Mouse (Mus musculus) liver, embryonic 13.5 days (tissue): ENCODE measurements around the gene Npm1. TPM values are rescaled to one million over a fixed set of nuclear protein-coding genes. Genes with fewer than 3 reads are reported as not detected.
A peak's percentile ranks its signal among the peaks of the same experiment; 100 is the strongest.

Experiments
- ATAC-seq: fragments of 200-750 bp; cut with Nextera tagmentation; 2 replicates; pipeline ENCODE4 v1.8.0; 2017; ENCODE audit warnings: low read depth, mild to moderate bottlenecking, moderate number of reproducible peaks, moderate library complexity
- DNase-seq: peaks from one replicate; pipeline ENCODE4 v3.0.0; 2022
- H3K27ac ChIP-seq: fragments of 300-500 bp; sonication (generic); 2 replicates; pipeline ENCODE4 v1.5.1; 2015; ENCODE audit warnings: moderate library complexity, mild to moderate bottlenecking, inconsistent platforms
- H3K27me3 ChIP-seq: fragments of 300-500 bp; sonication (generic); 2 replicates; pipeline ENCODE4 v1.6.1; 2015; ENCODE audit warnings: mild to moderate bottlenecking, inconsistent platforms
- H3K36me3 ChIP-seq: fragments of 300-500 bp; sonication (generic); 2 replicates; pipeline ENCODE4 v1.6.1; 2015; ENCODE audit warnings: mild to moderate bottlenecking, inconsistent platforms
- H3K4me1 ChIP-seq: fragments of 300-500 bp; sonication (generic); replicated peaks from 2 replicates; pipeline ENCODE4 v1.6.1; 2015; ENCODE audit warnings: inconsistent platforms
- H3K4me2 ChIP-seq: fragments of 300-500 bp; sonication (generic); 2 replicates; pipeline ENCODE4 v1.6.1; 2015; ENCODE audit warnings: inconsistent platforms, mild to moderate bottlenecking, moderate library complexity
- H3K4me3 ChIP-seq: fragments of 300-500 bp; sonication (generic); replicated peaks from 2 replicates; pipeline ENCODE4 v1.5.1; 2015; ENCODE audit warnings: mild to moderate bottlenecking, inconsistent platforms
- H3K9ac ChIP-seq: fragments of 300-500 bp; sonication (generic); 2 replicates; pipeline ENCODE4 v1.6.1; 2015; ENCODE audit warnings: mild to moderate bottlenecking, inconsistent platforms
- H3K9me3 ChIP-seq: fragments of 300-500 bp; sonication (generic); replicated peaks from 2 replicates; pipeline ENCODE4 v1.6.1; 2016; ENCODE audit warnings: inconsistent platforms
- WGBS: fragments of 180-500 bp; shearing (Covaris S2); methylation state at CpG from one replicate; pipeline ENCODE4 v1.1.7; 2015; ENCODE audit not compliant: insufficient replicate concordance; 5-methylcytosine and 5-hydroxymethylcytosine counted together
- polyA plus RNA-seq: library from polyadenylated mRNA; unstranded; fragments of >200 nt; fragmentation: Nextera tagmentation; extraction: Ambion mirVana; gene quantifications from 2 replicates; pipeline ENCODE4 v1.2.1, GENCODE M21; 2015

Gene Npm1
- polyA plus RNA-seq, 1 experiment from 2014 or later: 964 TPM

DNA sequence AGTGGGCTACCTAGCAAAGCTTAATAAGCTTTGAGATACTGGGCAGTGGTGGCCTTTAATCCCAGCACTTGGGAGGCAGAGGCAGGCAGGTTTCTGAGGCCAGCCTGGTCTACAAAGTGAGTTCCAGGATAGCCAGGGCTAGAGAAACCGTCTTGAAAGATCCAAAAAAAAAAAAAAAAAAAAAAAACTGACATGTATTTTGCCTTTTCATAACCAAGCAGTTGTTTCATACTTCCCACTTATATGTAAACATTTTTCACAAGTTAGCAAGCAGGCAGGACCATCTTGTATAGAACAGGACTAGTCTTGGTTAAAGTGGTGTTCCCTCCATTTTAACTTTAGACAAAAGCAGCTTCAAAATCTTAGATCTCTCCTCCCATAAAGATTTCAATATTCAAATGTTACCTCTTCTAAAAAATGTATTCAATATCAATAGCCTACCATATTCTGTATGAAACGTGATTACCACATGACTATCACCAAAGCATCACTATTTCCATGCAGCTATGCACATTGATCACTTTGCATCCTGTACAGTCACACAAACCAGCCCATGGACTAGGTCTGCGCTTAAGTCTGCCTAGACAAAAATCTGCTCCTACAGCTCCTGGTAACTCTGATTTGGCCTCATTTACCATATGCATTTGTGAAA is 11.8 kb downstream of the Npm1 start:
- no peak for DNase-seq
- Histone ChIP-seq H3K4me1 (peaks cover 17% of the 10 kb centered on the region), H3K4me3 (no peak overlapping the region), H3K9ac (no peak overlapping the region), H3K4me2 (no peak overlapping the region), H3K27ac (no peak overlapping the region), H3K27me3 (peaks cover 32% of the 10 kb centered on the region), H3K9me3 (no peaks in the 10 kb centered on the region), H3K36me3 (peaks cover 60% of the 10 kb centered on the region)
- WGBS: 46% methylated on average over 3 of the region's 3 CpGs
- no peak for ATAC-seq

GRCm38 (mm10) chr11:33150364-33150763 is 12.6 kb downstream of the Npm1 start:
- peaks cover 53% of the 10 kb centered on the region for H3K36me3 ChIP-seq
- no peak overlapping the region for H3K4me3 ChIP-seq
- H3K4me1 ChIP-seq: peaks cover 17% of the 10 kb centered on the region
- H3K9me3 ChIP-seq: no peaks in the 10 kb centered on the region
- H3K27ac ChIP-seq: no peak overlapping the region
- no peak for ATAC-seq
- H3K27me3 ChIP-seq: peaks cover 41% of the 10 kb centered on the region
- no peak for DNase-seq
- no peak overlapping the region for H3K9ac ChIP-seq
- H3K4me2 ChIP-seq: no peak overlapping the region

DNA sequence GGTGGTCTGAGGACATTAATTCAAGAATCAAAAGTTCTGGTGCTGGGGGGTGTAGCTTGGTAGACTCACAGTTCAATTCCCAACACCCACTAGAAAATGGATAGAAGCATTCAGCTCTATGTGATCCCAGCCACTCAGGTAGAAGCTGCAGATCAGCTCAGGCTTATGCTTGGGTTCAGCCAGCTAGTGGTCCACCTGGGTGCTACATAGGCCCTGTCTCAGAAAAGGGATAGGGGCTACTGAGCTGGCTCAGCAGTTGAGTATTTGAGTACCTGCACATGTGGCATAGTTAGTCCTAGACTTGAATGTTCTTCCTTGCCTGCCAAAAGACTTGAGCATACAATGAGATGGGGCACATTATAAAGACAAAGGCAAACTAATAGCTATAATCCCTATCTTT is 13.6 kb downstream of the Npm1 start:
- peaks cover 17% of the 10 kb centered on the region for H3K4me1 ChIP-seq
- H3K27me3 ChIP-seq: peaks cover 50% of the 10 kb centered on the region
- H3K36me3 ChIP-seq: peaks cover 46% of the 10 kb centered on the region
- ATAC-seq: no peak
- no peak overlapping the region for H3K9ac ChIP-seq
- H3K4me3 ChIP-seq: no peak overlapping the region
- H3K9me3 ChIP-seq: no peaks in the 10 kb centered on the region
- no peak overlapping the region for H3K27ac ChIP-seq
- DNase-seq: no peak
- no peak overlapping the region for H3K4me2 ChIP-seq

- Histone ChIP-seq H3K4me3 (no peak overlapping the region), H3K4me2 (no peak overlapping the region), H3K27ac (no peak overlapping the region), H3K9ac (no peak overlapping the region), H3K27me3 (peaks cover 54% of the 10 kb centered on the region), H3K4me1 (peaks cover 17% of the 10 kb centered on the region), H3K36me3 (peaks cover 42% of the 10 kb centered on the region), H3K9me3 (no peaks in the 10 kb centered on the region)
- ATAC-seq (no peak), DNase-seq (no peak)
- 15% methylated on average over 3 of the region's 3 CpGs for WGBS
Measured at GRCm38 (mm10) chr11:33149088-33149436, 13.9 kb downstream of the Npm1 start.

DNA sequence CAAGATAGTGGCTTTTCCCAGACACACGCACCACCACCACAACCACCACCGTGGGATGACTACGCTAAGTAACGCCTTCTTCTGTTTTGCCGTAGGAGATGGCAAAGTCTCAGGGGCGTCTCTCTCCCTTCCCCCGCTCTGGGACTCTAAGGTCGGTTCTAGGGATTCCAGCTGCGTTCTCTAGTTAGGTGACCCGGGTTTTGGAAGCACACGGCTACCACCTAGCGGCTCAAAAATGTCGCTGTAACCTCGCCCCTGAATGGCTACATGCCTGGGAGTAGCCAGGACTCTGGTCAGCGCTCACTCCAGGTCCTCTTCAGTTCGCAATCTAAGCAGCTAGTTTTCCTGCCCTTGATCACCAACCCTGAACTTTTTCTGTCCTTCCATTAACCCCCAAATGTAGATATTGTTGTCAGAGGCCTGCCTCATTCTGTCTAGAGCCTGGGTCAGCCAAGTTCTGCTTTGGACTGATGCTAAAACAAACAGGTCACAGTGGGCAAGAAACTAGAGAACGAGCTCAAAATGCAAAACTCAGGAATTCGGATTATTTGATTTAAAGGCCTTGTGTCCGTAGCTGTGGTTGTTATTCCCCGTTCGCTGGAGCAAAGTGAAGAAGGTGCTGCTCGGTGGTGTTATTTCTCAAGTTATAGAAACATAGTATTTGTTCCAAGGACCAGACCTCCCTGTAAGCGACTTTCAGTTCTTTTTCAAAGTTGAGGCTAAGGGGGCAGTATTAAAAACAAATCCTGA is 14.5 kb downstream of the Npm1 start:
- peak; percentile 64 for ATAC-seq

DNA sequence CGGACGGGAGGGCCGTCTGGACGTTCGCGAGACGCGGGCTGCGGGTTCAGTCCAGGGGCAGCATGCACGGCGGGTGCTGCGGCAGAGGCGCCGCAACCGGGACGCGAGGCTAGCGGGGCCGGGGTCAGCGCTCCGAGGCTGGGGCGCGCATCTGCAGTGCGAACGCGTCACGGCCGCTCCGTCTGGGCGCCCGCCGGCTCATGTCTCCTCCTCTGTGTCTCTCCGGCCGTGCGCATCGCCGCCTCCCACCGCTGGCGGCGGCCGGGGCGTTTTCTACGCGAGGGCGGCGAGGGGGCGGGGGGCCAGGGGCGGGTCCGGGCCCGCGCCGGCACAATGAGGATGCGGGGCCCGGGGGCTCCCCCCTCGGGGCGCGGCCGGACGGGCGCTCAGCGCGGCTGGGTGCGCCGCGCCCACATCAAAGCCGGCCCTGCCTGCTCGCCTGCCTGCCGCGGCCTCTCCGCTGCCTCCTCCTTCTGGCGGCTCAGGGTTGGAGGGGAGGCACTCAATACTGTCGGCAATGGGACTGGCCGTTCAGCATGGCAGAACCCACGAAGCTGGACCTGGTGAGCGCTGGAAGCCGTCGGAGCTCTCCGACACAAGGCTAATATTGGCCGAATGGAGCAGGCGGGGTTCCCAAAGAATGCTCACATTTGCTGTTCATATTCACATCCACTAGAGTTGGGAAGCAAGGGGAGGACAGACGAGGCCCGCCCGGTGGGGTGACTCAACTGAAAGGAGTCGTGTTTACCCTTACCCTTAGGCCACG is 15.3 kb downstream of the Npm1 start:
- Histone ChIP-seq H3K4me1 (peaks cover 17% of the 10 kb centered on the region), H3K27me3 (peaks cover 67% of the 10 kb centered on the region), H3K4me2 (peak overlapping the region; percentile 71), H3K9ac (no peak overlapping the region), H3K9me3 (no peaks in the 10 kb centered on the region), H3K27ac (no peak overlapping the region), H3K4me3 (peak overlapping the region; percentile 53), H3K36me3 (peaks cover 30% of the 10 kb centered on the region)
- ATAC-seq (peak; percentile 58), DNase-seq (peak; percentile 15)
- WGBS: 1% methylated on average over 72 of the region's 85 CpGs

More for the DNA sequence above, 14.5 kb downstream of the Npm1 start:
- Histone ChIP-seq H3K27ac (no peak overlapping the region), H3K9me3 (no peaks in the 10 kb centered on the region), H3K9ac (no peak overlapping the region), H3K4me1 (peaks cover 17% of the 10 kb centered on the region), H3K36me3 (peaks cover 38% of the 10 kb centered on the region), H3K4me2 (peak overlapping the region; percentile 71), H3K27me3 (peaks cover 59% of the 10 kb centered on the region), H3K4me3 (peak overlapping the region; percentile 53)
- DNase-seq: peak; percentile 46
- WGBS: 4% methylated on average over 23 of the region's 23 CpGs

DNA sequence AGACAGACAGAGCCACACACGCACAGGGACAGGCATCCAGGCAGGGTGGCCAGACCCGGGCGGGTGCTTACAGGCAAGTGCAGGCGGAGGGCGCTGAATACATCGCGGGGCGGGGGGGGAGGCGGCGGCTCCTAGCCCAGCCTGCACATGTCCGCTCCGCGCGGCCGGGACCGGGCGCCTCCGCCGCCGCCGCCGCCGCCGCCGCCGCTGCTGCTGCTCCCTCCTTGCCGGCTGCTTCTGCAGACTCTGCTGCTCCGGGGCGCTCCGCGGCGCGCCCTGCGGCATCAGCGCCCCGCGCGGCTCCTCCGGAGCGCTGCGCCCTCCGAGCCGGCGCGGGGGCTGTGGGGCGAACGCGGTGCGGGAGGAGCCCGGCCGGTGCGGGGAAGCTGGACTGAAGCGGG is 15.8 kb downstream of the Npm1 start, which contains the start of gene Fgf18:
TSS of gene Fgf18 (minus strand) at position 230 of the 401 bp plus-strand sequence.
- no peaks in the 10 kb centered on the region for H3K9me3 ChIP-seq
- peak within 1 kb of the TSS; percentile 71 for H3K4me2 ChIP-seq
- no peak within 1 kb of the TSS for H3K9ac ChIP-seq
- H3K36me3 ChIP-seq: peaks cover 27% of the 10 kb centered on the region
- H3K27ac ChIP-seq: no peak within 1 kb of the TSS
- peaks cover 17% of the 10 kb centered on the region for H3K4me1 ChIP-seq
- no peak for DNase-seq
- H3K27me3 ChIP-seq: peaks cover 73% of the 10 kb centered on the region
- ATAC-seq: no peak
- 2% methylated on average over 48 of the region's 53 CpGs for WGBS
- peak within 1 kb of the TSS; percentile 53 for H3K4me3 ChIP-seq

DNA sequence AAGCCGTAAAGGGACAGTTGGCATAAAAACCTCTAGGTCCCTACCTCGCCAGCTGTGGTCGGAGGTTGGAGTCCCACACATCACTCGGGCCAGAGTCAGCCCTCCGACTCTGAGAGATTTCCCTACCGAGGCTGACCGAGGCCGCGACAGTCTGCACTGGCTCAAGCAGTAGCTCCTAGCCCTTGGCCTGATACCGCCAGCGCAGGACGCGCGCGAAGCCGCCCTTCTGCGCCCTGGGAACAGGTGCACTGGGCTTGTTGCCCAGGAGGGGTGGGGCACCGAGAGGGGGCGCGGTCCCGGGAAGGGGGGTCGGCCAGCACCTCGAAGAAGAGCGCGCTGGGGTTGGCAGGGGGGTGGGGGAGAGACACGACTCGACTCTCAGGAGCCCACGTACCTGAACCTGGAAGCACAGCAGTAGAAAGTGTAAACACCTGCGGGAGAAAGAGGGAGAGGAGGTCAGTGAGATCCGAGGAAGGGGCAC is 16.3 kb downstream of the Npm1 start:
- WGBS: 5% methylated on average over 30 of the region's 30 CpGs
- H3K9ac ChIP-seq: no peak overlapping the region
- no peak; the same call in 1 of the 2 replicates for ATAC-seq
- peak overlapping the region; percentile 53 for H3K4me3 ChIP-seq
- no peak for DNase-seq
- no peak overlapping the region for H3K27ac ChIP-seq
- no peaks in the 10 kb centered on the region for H3K9me3 ChIP-seq
- H3K27me3 ChIP-seq: peaks cover 73% of the 10 kb centered on the region
- peak overlapping the region; percentile 71 for H3K4me2 ChIP-seq
- H3K36me3 ChIP-seq: peaks cover 22% of the 10 kb centered on the region
- H3K4me1 ChIP-seq: peaks cover 17% of the 10 kb centered on the region

- H3K27me3 ChIP-seq: peaks cover 73% of the 10 kb centered on the region
- peaks cover 16% of the 10 kb centered on the region for H3K36me3 ChIP-seq
- WGBS: 24% methylated on average over 9 of the region's 9 CpGs
- DNase-seq (no peak), ATAC-seq (no peak)
- H3K27ac ChIP-seq: no peak overlapping the region
- H3K4me1 ChIP-seq: peaks cover 17% of the 10 kb centered on the region
- H3K4me2 ChIP-seq: no peak overlapping the region
- H3K9me3 ChIP-seq: no peaks in the 10 kb centered on the region
- no peak overlapping the region for H3K4me3 ChIP-seq
- H3K9ac ChIP-seq: no peak overlapping the region
Measured at GRCm38 (mm10) chr11:33146143-33146497, 16.9 kb downstream of the Npm1 start.

DNA sequence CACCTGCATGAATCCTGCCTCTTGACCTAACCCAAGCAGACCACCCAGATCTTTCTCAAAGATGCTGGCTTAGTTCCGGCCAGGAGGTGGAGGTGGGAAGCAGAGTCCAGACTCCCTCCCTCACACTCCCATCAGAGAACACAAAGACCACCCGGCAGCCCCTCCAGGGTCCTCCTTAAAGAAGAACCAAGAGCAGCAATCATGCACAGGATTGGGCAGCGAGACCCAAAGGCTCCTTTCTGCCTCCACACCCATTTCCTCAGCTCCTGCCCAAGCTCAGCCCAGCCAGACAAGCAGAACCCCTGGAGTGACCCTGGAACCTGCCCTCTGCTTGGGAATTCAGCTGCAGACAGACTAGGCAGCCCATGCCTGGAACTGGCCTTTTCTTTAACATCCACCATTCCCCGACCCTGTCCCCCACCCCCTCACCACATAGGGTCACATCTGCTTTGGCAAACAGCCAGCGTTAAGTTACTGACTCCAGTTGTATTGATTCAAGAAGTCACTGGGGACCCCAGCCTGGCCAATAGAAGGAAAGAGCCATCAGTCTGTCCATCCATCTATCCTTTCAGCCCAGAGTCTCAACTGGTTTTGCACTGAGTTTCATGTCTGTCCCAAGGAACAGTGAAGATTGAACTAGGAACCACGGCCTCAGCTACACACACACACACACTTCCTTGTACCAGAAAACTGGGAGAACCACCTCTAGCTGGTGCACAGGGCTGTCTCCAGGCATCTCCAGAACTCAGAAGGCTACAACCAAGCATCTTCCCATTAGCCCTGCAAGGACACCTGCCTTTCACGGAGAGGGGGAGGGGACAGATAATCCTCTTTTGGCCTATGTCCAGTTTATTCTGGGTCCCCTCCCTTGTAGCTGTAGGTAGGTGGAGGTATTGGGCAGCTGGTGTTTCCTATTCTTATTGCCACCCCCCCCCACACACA is 17.5 kb downstream of the Npm1 start:
- DNase-seq: no peak
- 37% methylated on average over 7 of the region's 7 CpGs for WGBS
- no peak overlapping the region for H3K27ac ChIP-seq

More for the DNA sequence above, 17.5 kb downstream of the Npm1 start:
- no peak for ATAC-seq
- H3K9ac ChIP-seq: no peak overlapping the region
- H3K27me3 ChIP-seq: peaks cover 73% of the 10 kb centered on the region
- no peak overlapping the region for H3K4me3 ChIP-seq
- H3K4me1 ChIP-seq: peaks cover 17% of the 10 kb centered on the region
- peaks cover 10% of the 10 kb centered on the region for H3K36me3 ChIP-seq
- H3K4me2 ChIP-seq: no peak overlapping the region
- H3K9me3 ChIP-seq: no peaks in the 10 kb centered on the region
